Mouse (Mus musculus) liver, embryonic 11.5 days (tissue): ENCODE measurements around the gene Gm16181. TPM values are rescaled to one million over a fixed set of nuclear protein-coding genes. Genes with fewer than 3 reads are reported as not detected.

ENCODE experiments used
- ATAC-seq: fragments of 200-750 bp; cut with Nextera tagmentation; replicated peaks from 2 replicates; pipeline ENCODE4 v1.8.0; 2017; ENCODE audit warnings: moderate number of reproducible peaks, mild to moderate bottlenecking, moderate TSS enrichment, moderate library complexity; ENCODE audit not compliant: low FRiP score
- DNase-seq: peaks from one replicate; pipeline ENCODE4 v3.0.0-alpha.2; 2017; ENCODE audit warnings: low spot score
- H3K27ac ChIP-seq: fragments of 300-500 bp; sonication (generic); 2 replicates; pipeline ENCODE4 v1.5.1; 2014; ENCODE audit warnings: mild to moderate bottlenecking, low read depth, low read length, control low read depth
- H3K27me3 ChIP-seq: fragments of 300-500 bp; sonication (generic); replicated peaks from 2 replicates; pipeline ENCODE4 v1.6.1; 2014; ENCODE audit warnings: low read length, mixed read lengths; ENCODE audit not compliant: control insufficient read depth, insufficient read depth
- H3K36me3 ChIP-seq: fragments of 300-500 bp; sonication (generic); 2 replicates; pipeline ENCODE4 v1.6.1; 2014; ENCODE audit warnings: mild to moderate bottlenecking, low read length, moderate library complexity, mixed read lengths; ENCODE audit not compliant: control insufficient read depth, insufficient read depth
- H3K4me1 ChIP-seq: fragments of 300-500 bp; sonication (generic); replicated peaks from 2 replicates; pipeline ENCODE4 v1.6.1; 2014; ENCODE audit warnings: low read length, mixed read lengths; ENCODE audit not compliant: control insufficient read depth, insufficient read depth
- H3K4me2 ChIP-seq: fragments of 300-500 bp; sonication (generic); 2 replicates; pipeline ENCODE4 v1.6.1; 2014; ENCODE audit warnings: mild to moderate bottlenecking, control low read depth, moderate library complexity
- H3K4me3 ChIP-seq: fragments of 300-500 bp; sonication (generic); 2 replicates; pipeline ENCODE4 v1.5.1; 2014; ENCODE audit warnings: low read depth, low read length, control low read depth
- H3K9ac ChIP-seq: fragments of 300-500 bp; sonication (generic); 2 replicates; pipeline ENCODE4 v1.6.1; 2014; ENCODE audit warnings: low read depth, low read length, control low read depth
- H3K9me3 ChIP-seq: fragments of 300-500 bp; sonication (generic); 2 replicates; pipeline ENCODE4 v1.6.1; 2016; ENCODE audit warnings: low read length, inconsistent platforms, mixed read lengths; ENCODE audit not compliant: control insufficient read depth
- WGBS: fragments of 180-500 bp; shearing (Covaris S2); extraction: QIAGEN DNeasy Blood & Tissue Kit; methylation state at CpG from one replicate; pipeline ENCODE4 v1.1.7; 2014; 5-methylcytosine and 5-hydroxymethylcytosine counted together
- polyA plus RNA-seq: library from polyadenylated mRNA; unstranded; fragments of >200 nt; fragmentation: Nextera tagmentation; extraction: Ambion mirVana; gene quantifications from 2 replicates; pipeline ENCODE4 v1.2.1, GENCODE M21; 2014

Gm16181 gene
- 0.53 TPM in 1 of 2 replicates, not detected in the other for polyA plus RNA-seq

DNA sequence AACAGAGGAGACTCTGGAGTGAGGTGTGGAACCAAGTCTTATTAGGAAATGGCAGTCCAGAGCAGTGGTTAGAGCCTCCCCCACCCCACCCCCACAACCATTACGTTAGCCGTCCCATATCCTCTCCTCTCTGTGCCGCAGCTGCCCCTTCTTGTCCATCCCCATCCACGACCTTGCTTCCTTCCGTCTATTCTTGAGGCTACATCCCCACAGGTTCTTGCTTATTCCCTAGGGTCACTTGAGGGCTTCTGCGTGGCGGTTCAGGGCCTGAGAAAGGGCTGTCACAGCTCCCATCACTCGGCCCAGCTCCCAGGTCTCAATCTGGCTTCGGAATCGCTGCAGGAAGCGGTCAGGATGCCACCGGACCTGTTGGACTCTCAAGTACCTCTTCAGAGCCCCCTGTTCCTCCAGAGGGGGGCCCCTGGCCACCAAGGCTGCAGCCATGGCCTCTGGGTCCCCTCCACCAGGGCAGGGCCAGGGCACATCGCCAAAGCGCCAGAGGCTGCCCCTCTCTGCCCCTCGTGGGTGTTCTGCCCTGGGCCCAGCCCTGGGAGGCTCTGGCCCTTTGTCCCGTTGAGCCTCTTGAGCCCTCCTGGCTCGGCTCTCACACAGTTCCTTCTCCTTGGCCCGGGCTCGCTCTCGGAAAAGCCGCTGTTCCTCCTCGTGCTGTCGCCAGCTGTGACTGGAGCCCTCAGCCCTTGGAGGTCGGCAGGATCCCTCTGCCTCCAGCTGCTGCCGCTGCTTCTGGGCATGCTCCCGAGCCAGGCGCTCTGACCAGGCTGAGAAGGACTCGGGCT, at the start of gene Gm16181:
TSS of gene Gm16181 (plus strand) at position 679 of the 797 bp plus-strand sequence.
- no peaks in the 10 kb centered on the region for H3K27me3 ChIP-seq
- no peaks in the 10 kb centered on the region for H3K9me3 ChIP-seq
- peaks cover 19% of the 10 kb centered on the region; the same call in 1 of the 2 replicates for H3K36me3 ChIP-seq
- H3K4me3 ChIP-seq = no peak within 1 kb of the TSS
- ATAC-seq (no peak), DNase-seq (no peak)
- H3K4me1 ChIP-seq = peaks cover 11% of the 10 kb centered on the region
- H3K4me2 ChIP-seq = no peak within 1 kb of the TSS
- 72% methylated on average over 28 of the region's 28 CpGs for WGBS
- H3K9ac ChIP-seq = no peak within 1 kb of the TSS
- H3K27ac ChIP-seq = peak within 1 kb of the TSS; percentile 32; the same call in 1 of the 2 replicates

DNA sequence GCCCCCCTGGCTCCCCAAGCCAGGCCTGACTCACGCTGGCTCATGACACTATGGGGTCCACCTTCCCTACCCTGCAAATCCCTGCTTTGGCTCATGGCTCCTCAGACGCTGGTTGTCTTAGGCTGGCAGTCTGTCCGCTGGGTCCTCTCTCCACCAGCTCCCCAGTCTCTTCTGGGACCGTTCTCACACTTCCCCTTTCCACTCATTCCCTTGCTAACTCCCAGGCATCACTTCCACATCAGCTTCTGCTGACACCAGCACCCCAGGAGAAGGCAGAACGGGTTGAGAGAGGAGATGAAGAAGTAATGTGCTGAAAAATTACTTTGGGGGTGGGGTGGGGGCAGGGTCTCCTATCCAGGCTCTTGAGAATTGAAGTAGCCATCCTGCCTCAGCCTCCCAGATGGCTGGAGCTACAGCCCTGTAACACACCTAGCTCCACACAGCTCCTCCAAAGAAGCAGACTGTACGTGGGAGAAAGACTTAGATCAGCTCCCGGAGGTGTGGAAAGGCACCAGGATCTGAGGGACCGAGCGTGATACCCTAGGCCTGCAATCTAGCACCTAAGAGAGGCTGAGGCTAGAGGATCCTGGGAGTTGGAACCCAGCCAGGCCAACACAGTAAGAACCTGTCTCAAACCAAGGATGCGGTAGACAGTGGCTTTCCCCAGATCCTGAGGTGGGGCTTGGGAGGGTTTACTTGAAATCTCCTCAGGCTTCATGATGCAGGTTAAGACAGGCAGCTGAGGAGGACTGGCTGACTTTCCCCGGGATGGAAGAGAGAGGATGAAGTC, 48.0 kb upstream of the Gm16181 start:
- H3K4me3 ChIP-seq = no peak overlapping the region
- H3K27ac ChIP-seq = 0 out of 2 replicates have a peak overlapping the region, but pooled peaks have one; percentile 19
- H3K36me3 ChIP-seq = no peaks in the 10 kb centered on the region
- no peak overlapping the region for H3K9ac ChIP-seq
- 65% methylated on average over 11 of the region's 11 CpGs for WGBS
- H3K27me3 ChIP-seq = no peaks in the 10 kb centered on the region; the same call in 1 of the 2 replicates
- no peak overlapping the region for H3K4me2 ChIP-seq
- ATAC-seq (no peak), DNase-seq (no peak)
- no peaks in the 10 kb centered on the region for H3K4me1 ChIP-seq
- no peaks in the 10 kb centered on the region for H3K9me3 ChIP-seq

DNA sequence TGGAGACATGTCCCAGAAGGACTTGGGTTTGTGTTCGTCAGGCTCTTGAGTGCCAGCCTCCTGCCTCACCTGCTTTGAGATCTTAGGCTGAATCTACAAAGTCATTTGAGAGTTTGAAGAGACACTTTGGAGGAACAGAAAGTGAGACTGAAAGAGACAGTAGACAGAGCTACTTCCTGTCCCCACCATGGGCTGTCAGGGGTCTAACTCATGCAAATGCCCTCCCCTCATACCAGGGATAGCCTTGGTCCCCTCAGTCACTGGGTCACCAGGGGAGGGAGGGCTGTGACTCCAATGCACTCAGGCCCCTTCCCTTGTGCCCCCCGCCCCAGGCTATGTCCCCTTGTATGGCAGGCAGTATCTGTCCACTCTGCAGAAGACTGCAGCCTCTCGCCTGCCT, 47.3 kb upstream of the Gm16181 start:
- H3K9ac ChIP-seq = no peak overlapping the region
- no peaks in the 10 kb centered on the region for H3K9me3 ChIP-seq
- H3K27ac ChIP-seq = no peak overlapping the region
- no peaks in the 10 kb centered on the region for H3K4me1 ChIP-seq
- no peak overlapping the region for H3K4me2 ChIP-seq
- no peak overlapping the region for H3K4me3 ChIP-seq
- no peaks in the 10 kb centered on the region; the same call in 1 of the 2 replicates for H3K27me3 ChIP-seq
- DNase-seq (no peak), ATAC-seq (no peak)
- WGBS = 71% methylated on average over 3 of the region's 3 CpGs
- H3K36me3 ChIP-seq = no peaks in the 10 kb centered on the region

DNA sequence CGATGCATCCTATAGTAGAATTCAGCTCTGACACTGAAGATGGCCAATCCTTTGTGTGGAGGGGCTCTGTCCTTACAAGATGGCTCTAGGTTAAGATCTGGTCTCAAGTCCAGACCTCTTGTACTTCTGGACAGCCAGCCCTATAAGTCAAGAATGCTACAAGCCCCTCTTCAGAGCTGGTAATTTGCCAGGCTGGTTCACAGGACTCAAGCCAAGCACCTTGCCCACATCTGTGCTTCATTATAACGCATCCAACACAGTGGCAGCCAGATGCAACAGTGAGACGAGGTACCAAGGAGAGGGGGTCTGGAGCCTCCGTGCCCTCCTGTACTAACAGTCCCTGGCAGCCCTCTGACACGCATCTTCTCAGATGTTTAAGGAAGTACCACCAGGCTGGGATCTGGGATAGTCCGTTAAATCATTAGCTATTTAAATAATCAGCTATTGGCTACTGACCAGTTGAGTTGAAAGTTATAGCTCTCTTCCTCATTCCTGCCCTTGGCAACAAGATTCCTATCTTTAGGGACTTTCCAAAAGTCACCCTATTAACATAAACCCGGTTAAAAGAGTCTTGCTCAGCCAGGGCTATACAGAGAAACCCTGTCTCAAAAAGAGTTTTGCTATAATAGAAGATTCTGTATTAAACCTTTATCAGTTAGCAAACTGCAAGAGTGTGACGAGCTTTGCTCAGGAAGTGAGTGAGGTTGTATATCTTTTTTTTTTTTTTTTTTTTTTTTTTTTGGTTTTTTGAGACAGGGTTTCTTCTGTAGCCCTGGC, 46.2 kb upstream of the Gm16181 start:
- WGBS = 62% methylated on average over 8 of the region's 8 CpGs
- no peaks in the 10 kb centered on the region; the same call in 1 of the 2 replicates for H3K27me3 ChIP-seq
- H3K9ac ChIP-seq = no peak overlapping the region
- H3K36me3 ChIP-seq = no peaks in the 10 kb centered on the region
- H3K4me2 ChIP-seq = no peak overlapping the region
- no peak overlapping the region for H3K27ac ChIP-seq
- no peaks in the 10 kb centered on the region for H3K9me3 ChIP-seq
- no peak overlapping the region for H3K4me3 ChIP-seq
- ATAC-seq (no peak), DNase-seq (no peak)
- 0 out of 2 replicates have a peak, but pooled peaks cover 2% of the 10 kb centered on the region for H3K4me1 ChIP-seq

DNA sequence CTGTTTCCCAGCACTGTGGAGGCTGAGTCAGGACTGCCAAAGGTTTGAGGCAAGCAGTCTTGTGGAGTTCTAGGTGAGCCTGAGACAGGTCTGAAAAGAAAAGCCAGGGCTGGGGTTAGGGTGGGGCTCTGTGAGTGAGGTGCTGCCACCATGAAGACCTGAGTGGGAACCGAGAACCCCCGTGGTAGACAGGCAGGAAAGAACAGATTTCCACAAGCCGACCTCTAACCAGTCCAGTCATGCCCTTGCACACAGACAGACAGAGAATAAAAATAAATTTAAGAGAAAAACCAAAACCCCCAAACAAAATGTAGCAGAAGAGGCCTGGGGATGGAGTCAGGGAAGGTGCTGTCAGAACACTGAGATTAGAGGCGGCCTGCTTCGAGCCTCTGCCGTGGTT, 45.3 kb upstream of the Gm16181 start:
- no peaks in the 10 kb centered on the region; the same call in 1 of the 2 replicates for H3K27me3 ChIP-seq
- no peak for ATAC-seq
- H3K9ac ChIP-seq = no peak overlapping the region
- H3K27ac ChIP-seq = no peak overlapping the region
- WGBS = 78% methylated on average over 6 of the region's 6 CpGs
- H3K4me1 ChIP-seq = 0 out of 2 replicates have a peak, but pooled peaks cover 2% of the 10 kb centered on the region
- no peaks in the 10 kb centered on the region for H3K9me3 ChIP-seq
- DNase-seq = no peak
- no peak overlapping the region for H3K4me2 ChIP-seq
- H3K4me3 ChIP-seq = no peak overlapping the region
- H3K36me3 ChIP-seq = no peaks in the 10 kb centered on the region

DNA sequence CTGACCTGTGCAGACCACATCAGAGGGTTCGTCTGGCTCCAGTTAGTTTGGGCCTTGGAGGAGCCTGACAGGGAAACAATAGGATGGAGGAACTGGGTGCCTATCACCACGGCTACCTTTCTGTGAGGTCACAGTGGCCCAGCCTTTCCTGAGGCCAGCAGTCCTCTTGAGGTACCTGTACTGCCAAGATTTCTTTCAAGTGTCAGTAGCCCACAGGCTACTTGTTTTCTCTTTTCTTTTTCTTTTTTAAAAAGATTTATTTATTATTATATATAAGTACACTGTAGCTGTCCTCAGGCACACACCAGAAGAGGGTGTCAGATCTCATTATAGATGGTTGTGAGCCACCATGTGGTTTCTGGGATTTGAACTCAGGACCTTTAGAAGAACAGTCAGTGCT, 44.7 kb upstream of the Gm16181 start, which contains the start of gene Aif1:
TSS of gene Aif1 (minus strand) at position 101 of the 400 bp plus-strand sequence.
- ATAC-seq = no peak
- no peak within 1 kb of the TSS for H3K27ac ChIP-seq

DNA sequence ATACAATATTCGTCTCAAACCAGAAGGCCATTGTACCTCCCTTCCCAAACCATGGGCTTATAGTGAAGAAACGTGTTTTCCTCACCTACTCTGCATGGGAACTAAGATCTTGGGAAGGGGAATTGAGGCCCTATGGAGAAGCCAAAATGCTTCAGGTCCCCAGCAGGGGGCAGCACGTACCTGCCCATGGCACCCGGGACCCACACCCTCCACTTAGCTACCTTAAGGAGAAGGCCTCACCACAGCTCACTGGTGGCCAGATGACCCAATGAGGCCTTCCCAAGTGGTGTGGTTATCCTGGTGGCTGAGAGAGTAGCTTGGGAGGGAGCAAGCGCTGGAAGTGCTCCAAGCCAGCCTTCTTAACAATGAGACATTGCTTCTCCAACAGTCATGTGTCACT, 42.1 kb upstream of the Gm16181 start:
- H3K4me2 ChIP-seq = no peak overlapping the region
- H3K4me3 ChIP-seq = no peak overlapping the region
- WGBS = 10% methylated on average over 5 of the region's 5 CpGs
- H3K27me3 ChIP-seq = no peaks in the 10 kb centered on the region; the same call in 1 of the 2 replicates
- DNase-seq (peak; percentile 65), ATAC-seq (peak; percentile 76)
- no peaks in the 10 kb centered on the region for H3K36me3 ChIP-seq
- 0 out of 2 replicates have a peak, but pooled peaks cover 2% of the 10 kb centered on the region for H3K4me1 ChIP-seq
- no peak overlapping the region for H3K27ac ChIP-seq
- no peak overlapping the region for H3K9ac ChIP-seq
- no peaks in the 10 kb centered on the region for H3K9me3 ChIP-seq

More for the DNA sequence above, 44.7 kb upstream of the Gm16181 start, which contains the start of gene Aif1:
- no peak within 1 kb of the TSS for H3K4me3 ChIP-seq
- H3K4me1 ChIP-seq = 0 out of 2 replicates have a peak, but pooled peaks cover 2% of the 10 kb centered on the region
- no peaks in the 10 kb centered on the region for H3K9me3 ChIP-seq
- H3K36me3 ChIP-seq = no peaks in the 10 kb centered on the region
- H3K9ac ChIP-seq = no peak within 1 kb of the TSS
- no peak for DNase-seq
- H3K27me3 ChIP-seq = no peaks in the 10 kb centered on the region; the same call in 1 of the 2 replicates
- WGBS = 59% methylated on average over 2 of the region's 2 CpGs
- H3K4me2 ChIP-seq = no peak within 1 kb of the TSS

DNA sequence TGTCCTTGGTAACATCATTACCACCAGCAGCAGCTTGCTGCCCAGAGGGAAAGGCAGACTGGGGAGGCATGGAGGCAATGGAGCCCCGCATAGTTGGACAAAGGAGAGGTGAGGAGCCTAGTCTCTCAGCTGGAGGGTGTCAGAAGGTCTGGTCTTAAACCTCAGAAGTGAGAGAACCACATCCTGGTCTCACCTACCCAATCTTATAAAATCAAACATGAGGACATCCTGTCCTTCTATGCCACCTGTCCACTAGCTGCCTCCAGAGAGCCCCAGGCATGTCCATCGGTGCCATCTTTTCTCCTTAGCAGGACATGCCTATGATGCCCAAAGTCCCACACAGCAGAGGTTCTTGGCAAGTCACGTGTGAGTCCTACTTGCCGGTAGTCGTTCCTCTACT, 40.5 kb upstream of the Gm16181 start:
- Histone ChIP-seq H3K9me3 (no peaks in the 10 kb centered on the region), H3K27me3 (no peaks in the 10 kb centered on the region), H3K27ac (no peak overlapping the region), H3K9ac (no peak overlapping the region), H3K36me3 (no peaks in the 10 kb centered on the region), H3K4me2 (no peak overlapping the region), H3K4me3 (no peak overlapping the region), H3K4me1 (0 out of 2 replicates have a peak, but pooled peaks cover 2% of the 10 kb centered on the region)
- no peak for DNase-seq
- WGBS = 76% methylated on average over 5 of the region's 5 CpGs
- ATAC-seq = no peak
